Mouse (Mus musculus): ENCODE data around the gene Tusc2. TPM values are rescaled to one million over a fixed set of nuclear protein-coding genes. Genes with fewer than 3 reads are reported as not detected.
A peak's percentile ranks its signal among the peaks of the same experiment; 100 is the strongest.

Tusc2 gene
- polyA plus RNA-seq, 1 experiment = 82.5 TPM

DNA sequence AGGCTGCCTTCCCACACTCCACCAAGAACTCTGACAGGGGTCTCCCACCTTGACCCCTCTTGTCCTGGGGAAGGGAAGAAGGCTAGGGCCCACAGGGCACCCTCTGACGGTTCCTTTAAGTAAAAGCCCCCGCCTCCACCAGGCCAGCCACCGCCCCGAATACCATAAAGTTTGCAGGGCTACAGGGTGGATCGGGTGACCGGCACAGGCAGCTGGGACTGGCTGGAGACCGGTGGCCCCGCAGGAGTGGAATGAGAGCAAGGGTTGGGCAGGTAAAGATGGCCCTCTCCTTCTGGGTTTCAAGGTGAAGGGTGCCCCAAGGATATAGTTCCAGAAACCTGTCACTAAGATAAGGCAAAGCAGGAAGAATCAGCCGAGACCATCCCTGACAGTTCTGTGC, 43.5 kb downstream of the Tusc2 start:
- WGBS = 22% methylated on average over 9 of the region's 9 CpGs
- Histone ChIP-seq H3K4me3 (ENCODE audit: insufficient read depth, low read depth, low read length) (peak overlapping the region; percentile 65), H3K27me3 (replicated peaks; ENCODE audit: control insufficient read depth, insufficient read depth, low read length) (no peaks in the 10 kb centered on the region), H3K4me1 (ENCODE audit: control insufficient read depth, insufficient read depth, low read length) (peaks cover 31% of the 10 kb centered on the region), H3K36me3 (ENCODE audit: control insufficient read depth, insufficient read depth, low read length) (no peaks in the 10 kb centered on the region), H3K27ac (ENCODE audit: insufficient read depth, low read depth, low read length) (peak overlapping the region; percentile 99)
- DNase-seq = peak; percentile 66
- no peak for TF ChIP-seq CTCF (conservative IDR thresholded peaks at IDR 0.05; ENCODE audit: insufficient read depth, insufficient read length, low read depth, low read length)
- TF ChIP-seq POLR2A (IDR thresholded peaks at IDR 0.05; ENCODE audit: low read depth, low read length) = peak; percentile 65

DNA sequence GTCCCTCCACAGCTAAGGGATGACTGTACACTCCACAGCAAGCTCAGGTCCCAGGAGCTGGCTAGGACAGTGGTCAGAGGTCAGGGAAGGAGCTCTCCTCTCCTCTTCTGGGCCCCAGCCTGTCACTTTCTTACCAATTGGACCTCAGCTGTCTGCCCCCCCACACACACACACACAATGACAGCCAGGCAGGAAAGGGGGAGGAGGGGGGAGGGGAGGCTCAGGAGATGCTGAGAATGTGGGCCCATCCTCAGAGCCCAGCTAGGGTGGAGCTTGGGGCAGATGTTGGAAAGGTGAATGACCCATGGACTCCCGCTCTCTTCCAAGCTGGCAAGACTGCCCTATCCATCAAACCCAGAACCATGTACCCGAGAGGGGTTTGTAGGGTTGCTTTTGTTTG, 44.0 kb downstream of the Tusc2 start:
- TF ChIP-seq CTCF (conservative IDR thresholded peaks at IDR 0.05; ENCODE audit: insufficient read depth, insufficient read length, low read depth, low read length) (no peak), POLR2A (IDR thresholded peaks at IDR 0.05; ENCODE audit: low read depth, low read length) (no peak)
- Histone ChIP-seq H3K27ac (ENCODE audit: insufficient read depth, low read depth, low read length) (peak overlapping the region; percentile 99), H3K4me1 (ENCODE audit: control insufficient read depth, insufficient read depth, low read length) (peaks cover 34% of the 10 kb centered on the region), H3K36me3 (ENCODE audit: control insufficient read depth, insufficient read depth, low read length) (no peaks in the 10 kb centered on the region), H3K27me3 (replicated peaks; ENCODE audit: control insufficient read depth, insufficient read depth, low read length) (no peaks in the 10 kb centered on the region), H3K4me3 (ENCODE audit: insufficient read depth, low read depth, low read length) (peak overlapping the region; percentile 65)
- DNase-seq = no peak
- 40% methylated on average over 2 of the region's 2 CpGs for WGBS

GRCm38 (mm10) chr9:107607653-107608245, 44.7 kb downstream of the Tusc2 start:
- Histone ChIP-seq H3K36me3 (ENCODE audit: control insufficient read depth, insufficient read depth, low read length) (no peaks in the 10 kb centered on the region), H3K27ac (ENCODE audit: insufficient read depth, low read depth, low read length) (peak overlapping the region; percentile 99), H3K4me1 (ENCODE audit: control insufficient read depth, insufficient read depth, low read length) (peaks cover 34% of the 10 kb centered on the region), H3K27me3 (replicated peaks; ENCODE audit: control insufficient read depth, insufficient read depth, low read length) (no peaks in the 10 kb centered on the region), H3K4me3 (ENCODE audit: insufficient read depth, low read depth, low read length) (peak overlapping the region; percentile 65)
- TF ChIP-seq POLR2A (IDR thresholded peaks at IDR 0.05; ENCODE audit: low read depth, low read length) (no peak), CTCF (conservative IDR thresholded peaks at IDR 0.05; ENCODE audit: insufficient read depth, insufficient read length, low read depth, low read length) (no peak)
- WGBS = 54% methylated on average over 9 of the region's 9 CpGs
- peak; percentile 58 for DNase-seq

- H3K4me3 ChIP-seq (ENCODE audit: insufficient read depth, low read depth, low read length) = peak within 1 kb of the TSS; percentile 65
- H3K36me3 ChIP-seq (ENCODE audit: control insufficient read depth, insufficient read depth, low read length) = no peaks in the 10 kb centered on the region
- peak; percentile 68 for DNase-seq
- 37% methylated on average over 11 of the region's 12 CpGs for WGBS
- TF ChIP-seq POLR2A (IDR thresholded peaks at IDR 0.05; ENCODE audit: low read depth, low read length) = no peak
- no peak for TF ChIP-seq CTCF (conservative IDR thresholded peaks at IDR 0.05; ENCODE audit: insufficient read depth, insufficient read length, low read depth, low read length)
- peak within 1 kb of the TSS; percentile 99 for H3K27ac ChIP-seq (ENCODE audit: insufficient read depth, low read depth, low read length)
- peaks cover 38% of the 10 kb centered on the region for H3K4me1 ChIP-seq (ENCODE audit: control insufficient read depth, insufficient read depth, low read length)
- no peaks in the 10 kb centered on the region for H3K27me3 ChIP-seq (replicated peaks; ENCODE audit: control insufficient read depth, insufficient read depth, low read length)
These were observed 45.8 kb downstream of the Tusc2 start, which contains the start of gene Sema3b for GRCm38 (mm10) chr9:107608741-107609432. Sema3b (minus strand) TSS chr9:107609229.

DNA sequence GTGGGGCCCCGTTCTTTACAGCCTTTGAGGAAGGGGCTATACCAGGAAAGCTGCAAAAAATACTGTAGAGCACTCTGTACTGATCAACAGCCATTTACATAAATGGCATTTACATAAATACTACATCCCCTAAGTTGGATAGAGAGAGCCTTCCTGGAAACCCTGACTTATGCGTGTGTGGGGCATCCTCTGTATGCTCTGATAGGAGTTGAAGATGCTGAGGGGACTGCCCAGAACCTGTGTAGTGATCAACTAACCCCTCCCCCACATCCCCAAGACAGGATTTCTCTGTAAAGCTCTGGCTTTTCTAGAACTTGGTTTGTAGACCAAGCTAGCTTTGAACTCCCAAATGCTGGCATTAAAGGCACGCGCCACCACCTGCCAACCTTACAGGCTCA, 46.4 kb downstream of the Tusc2 start:
- no peak overlapping the region for H3K4me3 ChIP-seq (ENCODE audit: insufficient read depth, low read depth, low read length)
- no peak for TF ChIP-seq CTCF (conservative IDR thresholded peaks at IDR 0.05; ENCODE audit: insufficient read depth, insufficient read length, low read depth, low read length)
- TF ChIP-seq POLR2A (IDR thresholded peaks at IDR 0.05; ENCODE audit: low read depth, low read length) = no peak
- H3K27ac ChIP-seq (ENCODE audit: insufficient read depth, low read depth, low read length) = peak overlapping the region; percentile 32; the same call in 1 of the 2 replicates
- DNase-seq = no peak
- no peaks in the 10 kb centered on the region for H3K36me3 ChIP-seq (ENCODE audit: control insufficient read depth, insufficient read depth, low read length)
- WGBS = 67% methylated on average over 4 of the region's 4 CpGs
- H3K4me1 ChIP-seq (ENCODE audit: control insufficient read depth, insufficient read depth, low read length) = peaks cover 32% of the 10 kb centered on the region
- H3K27me3 ChIP-seq (replicated peaks; ENCODE audit: control insufficient read depth, insufficient read depth, low read length) = no peaks in the 10 kb centered on the region

DNA sequence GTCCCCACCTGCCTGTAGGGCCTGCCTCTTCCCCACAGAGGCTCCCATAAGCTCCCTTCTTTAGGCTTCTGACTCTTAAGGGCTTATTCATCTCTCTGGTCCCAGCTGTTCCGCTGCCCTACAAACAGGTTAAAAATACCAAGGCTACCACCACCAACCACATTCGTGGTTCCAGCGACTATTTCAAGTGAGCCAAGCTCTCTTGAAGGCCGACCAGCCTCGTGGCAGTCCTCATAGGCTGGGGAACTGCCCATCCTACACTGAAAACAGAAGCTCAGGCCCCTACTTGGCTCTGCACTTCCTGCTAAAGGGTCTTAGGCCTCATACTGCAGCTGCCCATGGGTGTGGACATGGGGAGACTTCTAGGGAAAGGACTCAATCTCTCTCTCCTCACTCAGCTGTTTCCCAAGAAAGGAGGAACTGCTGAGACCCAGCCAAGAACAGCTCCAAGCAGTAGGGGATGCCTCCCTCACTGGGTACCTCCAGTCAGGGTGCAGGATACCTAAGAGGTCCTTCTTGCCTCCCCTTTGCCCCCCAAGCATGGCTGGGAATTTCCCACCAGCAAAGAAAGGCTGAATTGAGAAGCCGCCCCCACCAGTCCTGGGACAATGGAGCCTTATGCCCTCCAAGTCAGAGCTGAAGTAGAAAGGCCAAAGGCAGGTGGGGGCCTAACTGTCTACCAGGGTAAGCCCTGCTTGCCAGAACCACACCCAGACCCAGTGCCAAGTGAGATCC, 48.6 kb downstream of the Tusc2 start:
- DNase-seq = no peak
- WGBS = 77% methylated on average over 6 of the region's 6 CpGs
- Histone ChIP-seq H3K27ac (ENCODE audit: insufficient read depth, low read depth, low read length) (peak overlapping the region; percentile 86), H3K4me3 (ENCODE audit: insufficient read depth, low read depth, low read length) (0 out of 2 replicates have a peak overlapping the region, but pooled peaks have one; percentile 27), H3K36me3 (ENCODE audit: control insufficient read depth, insufficient read depth, low read length) (peaks cover 2% of the 10 kb centered on the region), H3K4me1 (ENCODE audit: control insufficient read depth, insufficient read depth, low read length) (peaks cover 24% of the 10 kb centered on the region), H3K27me3 (replicated peaks; ENCODE audit: control insufficient read depth, insufficient read depth, low read length) (no peaks in the 10 kb centered on the region)
- TF ChIP-seq CTCF (conservative IDR thresholded peaks at IDR 0.05; ENCODE audit: insufficient read depth, insufficient read length, low read depth, low read length) (no peak), POLR2A (IDR thresholded peaks at IDR 0.05; ENCODE audit: low read depth, low read length) (no peak)

Measured in kidney, adult 2 months (tissue).